Mouse (Mus musculus): ENCODE results near the gene Aldh5a1.
A peak's percentile ranks its signal among the peaks of the same experiment; 100 is the strongest.

The Aldh5a1 gene

DNA sequence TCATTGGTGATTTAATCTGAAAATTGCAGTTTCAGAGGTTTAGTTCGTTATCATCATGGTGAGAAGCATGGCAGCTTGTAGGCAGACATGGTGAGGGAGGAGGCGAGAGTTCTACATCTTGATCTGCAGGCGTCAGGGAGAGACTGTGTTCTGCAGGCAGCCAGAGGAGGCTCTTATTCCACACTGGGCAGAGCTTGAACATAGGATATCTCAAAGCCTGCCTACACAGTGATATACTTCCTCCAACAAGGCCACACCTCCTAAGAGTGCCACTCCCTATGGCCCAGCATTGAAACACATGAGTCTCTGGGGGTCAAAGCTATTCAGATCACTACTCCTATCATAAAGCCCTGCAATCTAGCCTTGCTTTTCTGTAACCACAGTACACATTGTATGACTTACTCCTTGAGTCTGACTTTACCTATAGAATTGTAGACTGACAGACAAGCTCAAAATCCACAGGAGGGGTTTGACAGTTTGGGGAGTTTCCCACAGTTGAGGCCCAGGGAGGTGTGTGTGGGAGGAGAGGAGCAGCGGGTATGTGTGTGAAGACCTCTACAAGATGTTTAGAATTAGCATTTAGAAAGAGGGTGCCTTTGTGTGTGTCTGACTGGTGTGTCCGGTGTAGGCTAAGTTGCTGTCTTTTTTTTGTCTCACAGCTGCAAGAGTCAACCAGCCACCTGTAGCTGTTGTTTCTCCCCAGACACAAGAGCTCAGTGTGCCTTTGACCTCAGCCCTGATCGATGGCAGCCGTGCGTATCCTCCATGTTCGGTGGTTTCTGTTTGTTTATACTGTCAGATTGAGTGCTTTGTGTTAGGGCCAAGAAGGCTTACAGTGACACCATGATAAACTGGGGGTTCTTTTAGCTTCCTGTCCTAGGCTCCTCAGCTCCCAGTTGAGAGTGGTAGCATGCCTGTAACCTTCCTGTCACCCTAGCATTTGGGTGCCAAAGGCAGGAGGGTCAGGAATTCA lies 70.7 kb downstream of the Aldh5a1 start:
- peak; percentile 23 for DNase-seq (ENCODE audit: low spot score)

GRCm38 (mm10) chr13:24862520-24862919 lies 74.9 kb downstream of the Aldh5a1 start:
- peak; percentile 42 for DNase-seq (ENCODE audit: low spot score)

DNA sequence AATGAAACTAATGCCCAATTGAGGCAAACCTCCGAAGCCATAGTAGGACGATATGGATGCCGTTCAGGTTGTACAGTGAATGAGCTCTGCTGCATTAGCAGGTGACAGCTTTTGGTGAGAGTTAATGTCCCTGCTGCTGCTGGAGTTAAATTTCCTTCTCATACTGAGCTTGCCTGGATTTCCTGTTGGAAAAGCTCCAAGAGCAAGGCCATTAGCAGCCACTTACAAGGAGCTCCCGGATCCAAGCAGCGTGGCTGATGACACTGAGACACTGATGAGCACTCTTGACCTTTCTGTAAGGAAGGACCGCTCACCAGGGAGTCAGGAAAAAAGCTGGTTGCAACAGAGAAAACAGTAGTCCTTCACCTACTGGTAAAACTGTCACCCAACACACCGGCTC lies 75.4 kb downstream of the Aldh5a1 start:
- DNase-seq (ENCODE audit: low spot score): no peak

- no peak for DNase-seq (ENCODE audit: low spot score)
Measured at GRCm38 (mm10) chr13:24861084-24861483, 76.4 kb downstream of the Aldh5a1 start.

DNA sequence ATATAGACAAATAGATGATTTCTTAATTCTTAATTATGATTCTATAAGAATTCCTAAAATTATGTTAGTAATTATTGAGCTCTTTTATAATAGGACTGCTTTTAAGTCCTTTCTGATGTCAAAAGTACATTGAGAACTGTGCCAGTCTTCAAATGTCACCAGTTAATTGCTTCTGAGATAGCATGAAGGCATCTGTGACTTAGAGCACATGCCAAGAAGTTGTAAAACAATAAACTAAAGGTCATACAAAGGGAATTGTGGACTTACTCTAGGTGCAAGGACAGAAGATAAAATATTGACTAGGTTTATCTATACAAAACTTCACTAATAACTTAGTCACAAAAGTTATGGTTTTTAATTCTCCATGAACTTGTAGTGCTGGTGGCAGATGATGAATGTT lies 78.3 kb downstream of the Aldh5a1 start:
- no peak for DNase-seq (ENCODE audit: low spot score)
